Mouse (Mus musculus) forebrain, postnatal 0 days (tissue): ENCODE measurements around the gene Plpp7. TPM values are rescaled to one million over a fixed set of nuclear protein-coding genes. Genes with fewer than 3 reads are reported as not detected.

ENCODE experiments used
- ATAC-seq: fragments of 200-750 bp; cut with Nextera tagmentation; 2 replicates; pipeline ENCODE4 v1.8.0; 2017; ENCODE audit warnings: mild to moderate bottlenecking, moderate library complexity
- DNase-seq: peaks from one replicate; pipeline ENCODE4 v3.0.0-alpha.2; 2015
- H3K27ac ChIP-seq: fragments of 300-500 bp; sonication (generic); 2 replicates; pipeline ENCODE4 v1.5.1; 2014; ENCODE audit warnings: low read depth, mild to moderate bottlenecking, antibody characterized with exemption, low read length, moderate library complexity, mixed read lengths
- H3K27me3 ChIP-seq: fragments of 300-500 bp; sonication (generic); 2 replicates; pipeline ENCODE4 v1.6.1; 2014; ENCODE audit warnings: mild to moderate bottlenecking, low read length, mixed read lengths; ENCODE audit not compliant: insufficient read depth
- H3K36me3 ChIP-seq: fragments of 300-500 bp; sonication (generic); 2 replicates; pipeline ENCODE4 v1.6.1; 2014; ENCODE audit warnings: mild to moderate bottlenecking, moderate library complexity; ENCODE audit not compliant: insufficient read depth
- H3K4me1 ChIP-seq: fragments of 300-500 bp; sonication (generic); 2 replicates; pipeline ENCODE4 v1.6.1; 2014; ENCODE audit warnings: antibody characterized with exemption; ENCODE audit not compliant: insufficient read depth
- H3K4me2 ChIP-seq: fragments of 300-500 bp; sonication (generic); 2 replicates; pipeline ENCODE4 v1.6.1; 2014; ENCODE audit warnings: low read depth, mild to moderate bottlenecking, moderate library complexity
- H3K4me3 ChIP-seq: fragments of 300-500 bp; sonication (generic); 2 replicates; pipeline ENCODE4 v1.5.1; 2014; ENCODE audit warnings: low read depth, low read length, mixed read lengths
- H3K9ac ChIP-seq: fragments of 300-500 bp; sonication (generic); 2 replicates; pipeline ENCODE4 v1.6.1; 2014; ENCODE audit warnings: mild to moderate bottlenecking
- H3K9me3 ChIP-seq: fragments of 300-500 bp; sonication (generic); 2 replicates; pipeline ENCODE4 v1.6.1; 2016; ENCODE audit warnings: low read length
- CTCF ChIP-seq: sonication (generic); IDR thresholded peaks from 2 replicates; pipeline ENCODE4 v1.5.1; 2016; ENCODE audit warnings: antibody characterized with exemption, control low read depth, low read depth
- WGBS: fragments of 180-500 bp; shearing (Covaris S2); extraction: QIAGEN DNeasy Blood & Tissue Kit; methylation state at CpG from one replicate; pipeline ENCODE4 v1.1.7; 2014; 5-methylcytosine and 5-hydroxymethylcytosine counted together
- polyA plus RNA-seq: library from polyadenylated mRNA; unstranded; fragments of >200 nt; fragmentation: Nextera tagmentation; extraction: Ambion mirVana; gene quantifications from 2 replicates; pipeline ENCODE4 v1.2.1, GENCODE M21; 2015
- total RNA-seq: library from RNA; depleted of rRNA; stranded (reverse); fragments of >200 nt; gene quantifications from 2 replicates; pipeline ENCODE4 v1.2.3, GENCODE M21; 2014

Plpp7 gene
- total and polyA plus RNA-seq, 2 experiments from 2014 or later = 21.5 to 24.0 TPM

GRCm38 (mm10) chr2:32150135-32150534, 54.8 kb downstream of the Plpp7 start:
- no peak for DNase-seq
- H3K36me3 ChIP-seq = no peaks in the 10 kb centered on the region
- H3K4me3 ChIP-seq = peak overlapping the region; percentile 93
- peak overlapping the region; percentile 99 for H3K9ac ChIP-seq
- H3K4me1 ChIP-seq = peaks cover 19% of the 10 kb centered on the region
- TF ChIP-seq CTCF = no peak
- H3K4me2 ChIP-seq = peak overlapping the region; percentile 62
- H3K9me3 ChIP-seq = no peaks in the 10 kb centered on the region
- peak overlapping the region; percentile 100 for H3K27ac ChIP-seq
- H3K27me3 ChIP-seq = no peaks in the 10 kb centered on the region
- WGBS = 13% methylated on average over 1 of the region's 1 CpGs
- no peak for ATAC-seq

GRCm38 (mm10) chr2:32150562-32150923, 55.2 kb downstream of the Plpp7 start:
- peak overlapping the region; percentile 99 for H3K9ac ChIP-seq
- WGBS = 4% methylated on average over 7 of the region's 7 CpGs
- no peak; the same call in 1 of the 2 replicates for ATAC-seq
- no peaks in the 10 kb centered on the region for H3K9me3 ChIP-seq
- TF ChIP-seq CTCF = no peak
- no peak for DNase-seq
- no peaks in the 10 kb centered on the region for H3K27me3 ChIP-seq
- H3K36me3 ChIP-seq = no peaks in the 10 kb centered on the region
- peak overlapping the region; percentile 100 for H3K27ac ChIP-seq
- peak overlapping the region; percentile 62 for H3K4me2 ChIP-seq
- H3K4me3 ChIP-seq = peak overlapping the region; percentile 93
- peaks cover 24% of the 10 kb centered on the region for H3K4me1 ChIP-seq

GRCm38 (mm10) chr2:32150924-32151659, 55.8 kb downstream of the Plpp7 start, which contains the start of gene Prrc2b:
Gene Prrc2b (plus strand): TSS chr2:32151082.
- H3K9me3 ChIP-seq = no peaks in the 10 kb centered on the region
- peak within 1 kb of the TSS; percentile 100 for H3K27ac ChIP-seq
- H3K9ac ChIP-seq = peak within 1 kb of the TSS; percentile 99
- H3K4me3 ChIP-seq = peak within 1 kb of the TSS; percentile 93
- peak within 1 kb of the TSS; percentile 62 for H3K4me2 ChIP-seq
- H3K4me1 ChIP-seq = peaks cover 27% of the 10 kb centered on the region
- DNase-seq = peak; percentile 85
- peak; percentile 80 for ATAC-seq
- WGBS = under 1% methylated on average over 74 of the region's 117 CpGs
- H3K27me3 ChIP-seq = no peaks in the 10 kb centered on the region
- TF ChIP-seq CTCF = peak; percentile 36; the same call in 1 of the 2 replicates
- no peaks in the 10 kb centered on the region for H3K36me3 ChIP-seq

- peak overlapping the region; percentile 93 for H3K4me3 ChIP-seq
- under 1% methylated on average over 22 of the region's 22 CpGs for WGBS
- H3K9me3 ChIP-seq = no peaks in the 10 kb centered on the region
Observed at GRCm38 (mm10) chr2:32151660-32152366, 56.5 kb downstream of the Plpp7 start.

GRCm38 (mm10) chr2:32152367-32153034, 57.2 kb downstream of the Plpp7 start:
- Histone ChIP-seq H3K4me3 (peak overlapping the region; percentile 93), H3K36me3 (no peaks in the 10 kb centered on the region), H3K4me1 (peaks cover 35% of the 10 kb centered on the region), H3K27me3 (no peaks in the 10 kb centered on the region), H3K4me2 (peak overlapping the region; percentile 62), H3K9me3 (no peaks in the 10 kb centered on the region), H3K27ac (peak overlapping the region; percentile 100), H3K9ac (peak overlapping the region; percentile 99)
- ATAC-seq = no peak; the same call in 1 of the 2 replicates
- TF ChIP-seq CTCF = no peak
- no peak for DNase-seq
- WGBS = 11% methylated on average over 12 of the region's 12 CpGs

More at GRCm38 (mm10) chr2:32151660-32152366, 56.5 kb downstream of the Plpp7 start:
- Histone ChIP-seq H3K9ac (peak overlapping the region; percentile 99), H3K27ac (peak overlapping the region; percentile 100), H3K4me1 (peaks cover 28% of the 10 kb centered on the region), H3K4me2 (peak overlapping the region; percentile 62), H3K36me3 (no peaks in the 10 kb centered on the region), H3K27me3 (no peaks in the 10 kb centered on the region)
- peak; percentile 81 for DNase-seq
- TF ChIP-seq CTCF = no peak
- peak; percentile 63 for ATAC-seq

GRCm38 (mm10) chr2:32153041-32153790, 57.9 kb downstream of the Plpp7 start:
- peak overlapping the region; percentile 62 for H3K4me2 ChIP-seq
- H3K9ac ChIP-seq = peak overlapping the region; percentile 99
- 3% methylated on average over 13 of the region's 13 CpGs for WGBS
- H3K27ac ChIP-seq = peak overlapping the region; percentile 47; the same call in 1 of the 2 replicates
- no peak for ATAC-seq
- H3K36me3 ChIP-seq = no peaks in the 10 kb centered on the region
- peaks cover 39% of the 10 kb centered on the region for H3K4me1 ChIP-seq
- peak overlapping the region; percentile 93 for H3K4me3 ChIP-seq
- no peaks in the 10 kb centered on the region for H3K27me3 ChIP-seq
- peak; percentile 55 for DNase-seq
- TF ChIP-seq CTCF = no peak
- no peaks in the 10 kb centered on the region for H3K9me3 ChIP-seq
